Mouse (Mus musculus): Measurements from ENCODE around the gene Tbk1. TPM values are rescaled to one million over a fixed set of nuclear protein-coding genes. Genes with fewer than 3 reads are reported as not detected.

Gene Tbk1
- polyA plus RNA-seq, 1 experiment from 2014 or later: 29.9 TPM

DNA sequence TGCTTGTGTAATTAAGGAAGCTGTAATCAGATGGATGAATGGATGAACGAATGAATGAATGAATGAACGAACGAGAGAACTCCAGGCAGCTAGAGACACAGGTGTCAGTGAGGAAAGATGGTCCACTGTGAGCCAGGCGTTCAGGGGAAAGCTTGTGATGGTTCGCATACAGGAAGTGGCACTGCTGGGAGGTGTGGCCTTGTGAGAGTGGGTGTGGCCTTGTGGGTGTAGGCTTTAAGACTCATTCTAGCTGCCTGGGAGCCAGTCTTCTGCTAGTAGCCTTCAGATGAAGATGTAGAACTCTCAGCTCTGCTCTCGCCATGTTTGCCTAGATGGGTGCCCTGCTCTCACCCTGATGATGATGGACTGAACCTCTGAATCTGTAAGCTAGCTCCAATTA, 59.5 kb downstream of the Tbk1 start:
- Histone ChIP-seq H3K27ac (no peak overlapping the region), H3K9me3 (replicated peaks) (no peaks in the 10 kb centered on the region), H3K4me1 (peaks cover 7% of the 10 kb centered on the region), H3K27me3 (ENCODE audit: low read depth, poor library complexity, severe bottlenecking) (no peaks in the 10 kb centered on the region), H3K4me3 (no peak overlapping the region), H3K36me3 (no peaks in the 10 kb centered on the region)
- DNase-seq (ENCODE audit: low spot score): no peak
- WGBS: 87% methylated on average over 6 of the region's 6 CpGs

- H3K9me3 ChIP-seq (replicated peaks): no peaks in the 10 kb centered on the region
- peak overlapping the region; percentile 47 for H3K27ac ChIP-seq
- no peak overlapping the region for H3K4me3 ChIP-seq
- peaks cover 19% of the 10 kb centered on the region for H3K4me1 ChIP-seq
- 31% methylated on average over 12 of the region's 12 CpGs for WGBS
- DNase-seq (ENCODE audit: low spot score): no peak
- H3K27me3 ChIP-seq (ENCODE audit: low read depth, poor library complexity, severe bottlenecking): no peaks in the 10 kb centered on the region
- no peaks in the 10 kb centered on the region for H3K36me3 ChIP-seq
These were observed 65.5 kb downstream of the Tbk1 start for GRCm38 (mm10) chr10:121520923-121521585.

- peaks cover 26% of the 10 kb centered on the region for H3K4me1 ChIP-seq
- H3K36me3 ChIP-seq: no peaks in the 10 kb centered on the region
- WGBS: 28% methylated on average over 2 of the region's 2 CpGs
- 0 out of 2 replicates have a peak overlapping the region, but pooled peaks have one; percentile 14 for H3K27ac ChIP-seq
- DNase-seq (ENCODE audit: low spot score): no peak
- no peaks in the 10 kb centered on the region for H3K9me3 ChIP-seq (replicated peaks)
- H3K4me3 ChIP-seq: no peak overlapping the region
- no peaks in the 10 kb centered on the region for H3K27me3 ChIP-seq (ENCODE audit: low read depth, poor library complexity, severe bottlenecking)
These were observed 66.9 kb downstream of the Tbk1 start for GRCm38 (mm10) chr10:121519710-121520109.

GRCm38 (mm10) chr10:121516008-121516600, 70.5 kb downstream of the Tbk1 start:
- Histone ChIP-seq H3K27ac (peak overlapping the region; percentile 58), H3K27me3 (ENCODE audit: low read depth, poor library complexity, severe bottlenecking) (no peaks in the 10 kb centered on the region), H3K4me1 (peaks cover 20% of the 10 kb centered on the region), H3K36me3 (no peaks in the 10 kb centered on the region), H3K4me3 (no peak overlapping the region), H3K9me3 (replicated peaks) (no peaks in the 10 kb centered on the region)
- WGBS: 29% methylated on average over 18 of the region's 18 CpGs
- DNase-seq (ENCODE audit: low spot score): peak; percentile 93

DNA sequence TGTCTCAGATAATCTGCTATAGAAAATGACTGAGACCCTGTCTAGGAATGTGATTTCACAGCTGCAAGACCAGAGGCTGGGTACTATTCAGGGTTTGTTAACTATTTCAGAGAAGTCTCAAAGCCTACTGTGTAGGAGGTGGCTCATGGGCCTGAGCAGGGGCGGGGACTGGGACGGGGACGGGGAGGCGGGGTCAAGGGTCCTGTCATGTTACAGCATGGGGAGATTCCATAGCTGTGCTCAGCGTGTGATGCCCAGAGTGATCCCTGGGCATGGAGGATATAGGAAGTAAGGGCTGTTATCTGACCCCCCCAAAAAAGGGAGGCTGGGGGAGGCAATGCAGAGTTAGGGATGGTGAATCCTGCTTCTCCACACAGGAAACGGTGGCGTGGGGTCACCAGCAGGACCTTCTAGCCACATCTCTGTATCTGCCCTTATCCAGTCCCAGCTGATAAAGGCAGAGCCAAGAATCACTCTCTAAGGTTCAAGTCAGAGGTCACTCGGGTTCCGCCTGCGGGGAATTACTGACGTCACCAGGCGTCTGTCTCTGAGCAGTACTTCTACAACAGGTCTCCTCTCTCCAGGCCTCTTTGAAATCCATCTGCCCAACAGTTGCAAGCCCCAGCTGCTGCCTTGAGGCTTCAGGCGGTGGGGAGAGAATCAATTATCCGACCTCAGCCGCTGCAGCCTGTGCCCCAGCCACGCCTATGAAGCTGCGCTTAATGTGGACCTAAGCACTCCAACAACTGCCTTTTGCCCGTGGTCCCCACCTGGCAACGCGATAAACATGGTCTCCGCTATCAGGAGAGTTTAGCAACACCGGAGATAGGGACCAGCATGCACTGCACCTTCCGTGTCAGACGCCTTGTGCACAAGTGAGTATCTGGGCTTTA, 76.6 kb downstream of the Tbk1 start:
- Histone ChIP-seq H3K4me3 (peak overlapping the region; percentile 7; the same call in 1 of the 2 replicates), H3K4me1 (peaks cover 47% of the 10 kb centered on the region), H3K27me3 (ENCODE audit: low read depth, poor library complexity, severe bottlenecking) (no peaks in the 10 kb centered on the region), H3K36me3 (no peaks in the 10 kb centered on the region), H3K27ac (peak overlapping the region; percentile 42), H3K9me3 (replicated peaks) (no peaks in the 10 kb centered on the region)
- peak; percentile 73 for DNase-seq (ENCODE audit: low spot score)
- WGBS: 22% methylated on average over 24 of the region's 24 CpGs

DNA sequence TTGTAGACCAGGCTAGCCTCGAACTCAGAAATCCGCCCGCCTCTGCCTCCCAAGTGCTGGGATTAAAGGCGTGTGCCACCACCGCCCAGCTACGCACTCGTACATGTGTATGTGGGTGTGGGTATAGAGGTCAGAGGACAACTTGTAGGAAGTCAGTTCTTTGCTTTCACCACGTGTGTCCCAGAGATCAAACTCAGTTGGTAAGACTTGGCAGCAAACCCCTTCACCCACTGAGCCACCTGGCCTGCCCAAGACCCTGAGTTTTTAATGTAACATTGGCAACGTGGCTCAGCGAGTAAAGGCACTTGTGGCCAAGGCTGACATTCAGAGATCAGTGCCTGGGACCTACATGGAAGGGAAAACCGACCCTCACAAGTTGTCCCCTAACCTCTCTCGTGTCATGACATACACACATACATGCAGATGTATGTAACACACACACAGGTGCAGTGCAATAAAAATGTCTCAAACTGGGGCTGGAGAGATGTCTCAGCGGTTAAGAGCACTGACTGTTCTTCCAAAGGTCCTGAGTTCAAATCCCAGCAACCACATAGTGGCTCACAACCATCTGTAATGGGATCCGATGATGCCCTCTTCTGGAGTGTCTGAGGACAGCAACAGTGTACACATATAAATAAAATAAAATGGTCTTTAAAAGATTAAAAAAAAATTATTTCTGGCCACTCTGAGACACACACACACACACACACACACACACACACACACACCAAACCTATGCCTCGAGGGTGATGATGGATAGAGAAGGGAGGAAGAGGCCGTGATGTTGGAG, 78.6 kb downstream of the Tbk1 start:
- WGBS: 94% methylated on average over 16 of the region's 16 CpGs
- Histone ChIP-seq H3K27ac (peak overlapping the region; percentile 31; the same call in 1 of the 2 replicates), H3K27me3 (ENCODE audit: low read depth, poor library complexity, severe bottlenecking) (no peaks in the 10 kb centered on the region), H3K36me3 (no peaks in the 10 kb centered on the region), H3K4me3 (no peak overlapping the region), H3K9me3 (replicated peaks) (no peaks in the 10 kb centered on the region), H3K4me1 (peaks cover 57% of the 10 kb centered on the region)
- no peak for DNase-seq (ENCODE audit: low spot score)

DNA sequence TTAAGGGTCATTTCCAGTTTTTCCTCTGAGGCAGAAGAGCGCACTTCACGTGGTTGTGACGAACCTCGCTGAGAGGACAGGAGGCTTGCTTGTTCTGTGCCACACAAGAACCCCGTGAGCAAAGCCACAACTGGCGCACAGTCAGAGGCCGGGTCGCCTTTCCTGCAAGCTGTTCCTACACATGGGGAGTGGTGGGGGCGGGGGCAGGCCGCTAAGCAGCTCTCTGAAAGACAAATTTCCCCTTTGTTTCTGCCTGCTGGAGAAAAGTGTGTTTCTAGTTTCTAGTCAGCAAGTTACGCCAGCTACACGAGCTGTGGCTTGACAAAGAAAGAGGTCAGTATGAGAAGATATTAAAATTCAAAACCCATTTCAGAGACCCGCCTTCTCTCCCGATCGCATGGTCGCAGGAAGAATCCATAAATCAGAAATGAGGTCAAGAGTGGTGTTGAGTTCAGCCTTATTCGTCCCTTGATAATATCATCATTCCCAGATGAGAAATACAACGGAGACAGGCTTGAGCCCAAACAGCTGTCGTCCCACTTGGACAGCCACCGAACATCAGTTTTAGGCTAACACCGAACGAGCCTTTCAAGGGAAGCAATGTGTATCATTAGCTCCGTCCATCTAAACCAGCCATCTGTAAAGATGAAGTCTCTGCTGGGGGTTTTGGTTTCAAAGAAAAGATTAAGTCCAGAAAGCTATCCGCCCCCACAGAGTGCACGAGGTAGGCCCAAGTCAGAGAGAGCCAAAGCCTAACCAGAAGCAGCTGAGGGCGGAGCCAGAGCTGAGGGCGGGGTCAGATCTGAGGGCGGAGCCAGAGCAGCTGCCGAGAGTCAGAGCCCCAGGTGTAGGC, 79.6 kb downstream of the Tbk1 start:
- DNase-seq (ENCODE audit: low spot score): peak; percentile 77
- WGBS: 45% methylated on average over 29 of the region's 29 CpGs

DNA sequence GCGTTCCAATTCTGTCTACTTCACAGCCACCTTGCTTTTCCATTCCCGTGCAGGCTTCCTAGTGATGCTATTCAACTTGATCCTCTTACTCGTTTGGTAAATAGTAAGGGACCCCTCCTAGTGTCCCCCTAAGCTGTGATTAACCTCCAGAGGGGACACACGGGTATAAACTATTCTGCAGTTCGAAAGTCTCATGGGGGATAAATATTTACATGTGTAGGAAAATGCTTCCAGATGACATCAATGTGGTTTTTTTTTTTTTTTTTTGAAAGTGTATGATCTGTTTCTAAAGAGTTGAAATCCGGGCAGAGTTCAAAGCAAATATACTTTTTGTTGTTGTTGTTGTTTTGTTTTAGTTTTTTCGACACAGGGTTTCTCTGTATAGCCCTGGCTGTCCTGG, 80.7 kb downstream of the Tbk1 start:
- Histone ChIP-seq H3K4me1 (peaks cover 56% of the 10 kb centered on the region), H3K9me3 (replicated peaks) (no peaks in the 10 kb centered on the region), H3K36me3 (no peaks in the 10 kb centered on the region), H3K4me3 (peak overlapping the region; percentile 48), H3K27me3 (ENCODE audit: low read depth, poor library complexity, severe bottlenecking) (no peaks in the 10 kb centered on the region), H3K27ac (peak overlapping the region; percentile 88)
- no peak for DNase-seq (ENCODE audit: low spot score)
- WGBS: 56% methylated on average over 7 of the region's 7 CpGs

More for the DNA sequence above, 79.6 kb downstream of the Tbk1 start:
- Histone ChIP-seq H3K4me1 (peaks cover 57% of the 10 kb centered on the region), H3K36me3 (no peaks in the 10 kb centered on the region), H3K27me3 (ENCODE audit: low read depth, poor library complexity, severe bottlenecking) (no peaks in the 10 kb centered on the region), H3K27ac (peak overlapping the region; percentile 87), H3K9me3 (replicated peaks) (no peaks in the 10 kb centered on the region), H3K4me3 (0 out of 2 replicates have a peak overlapping the region, but pooled peaks have one; percentile 0)

DNA sequence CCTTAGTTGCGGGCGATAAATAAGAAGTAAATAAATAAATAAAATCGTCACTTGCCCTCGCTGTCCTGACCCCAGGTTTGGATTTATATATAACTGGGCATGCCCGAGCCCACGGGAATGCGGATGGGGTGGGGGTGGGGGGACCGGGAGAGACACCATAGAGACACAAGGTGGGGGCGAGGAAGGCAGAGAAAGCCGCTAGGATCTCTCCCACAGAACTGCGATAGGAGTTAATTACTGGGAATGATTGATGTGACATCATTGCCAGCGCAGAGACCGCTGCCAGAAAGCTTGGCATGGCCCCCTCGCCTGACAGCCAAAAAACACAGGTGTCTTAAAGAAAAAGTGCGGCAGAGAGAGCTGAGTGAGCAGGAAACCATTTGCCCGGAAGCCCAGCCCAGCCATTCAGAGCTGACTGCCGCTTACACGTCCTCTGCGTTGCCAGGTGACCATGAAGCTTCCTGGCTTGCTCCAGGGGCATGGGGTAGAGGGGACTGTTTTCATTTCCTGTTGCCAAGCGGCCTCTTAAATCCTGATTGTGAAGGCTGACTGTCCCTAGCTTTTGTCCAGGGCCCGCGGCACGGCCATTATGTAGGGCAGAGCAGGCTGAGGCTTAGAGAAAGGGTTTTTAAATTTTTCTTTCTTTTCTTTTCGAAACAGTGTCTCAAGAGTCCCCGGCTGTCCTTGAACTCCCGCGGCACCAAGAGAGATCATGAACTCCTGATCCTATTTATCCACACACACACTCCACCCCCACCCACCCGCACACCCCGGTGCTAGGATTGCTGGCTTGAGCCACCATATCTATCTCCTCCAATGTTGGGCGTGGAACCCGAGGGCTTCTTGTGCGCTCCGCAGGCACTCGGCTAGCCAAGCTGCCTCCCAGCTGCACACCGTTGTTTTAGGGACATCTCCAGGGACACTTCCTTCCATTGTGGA, 81.3 kb downstream of the Tbk1 start:
- Histone ChIP-seq H3K27ac (peak overlapping the region; percentile 88), H3K36me3 (no peaks in the 10 kb centered on the region), H3K4me3 (peak overlapping the region; percentile 48), H3K9me3 (replicated peaks) (no peaks in the 10 kb centered on the region), H3K4me1 (peaks cover 53% of the 10 kb centered on the region), H3K27me3 (ENCODE audit: low read depth, poor library complexity, severe bottlenecking) (no peaks in the 10 kb centered on the region)
- 31% methylated on average over 35 of the region's 35 CpGs for WGBS
- peak; percentile 78 for DNase-seq (ENCODE audit: low spot score)

- WGBS: 66% methylated on average over 5 of the region's 5 CpGs
- Histone ChIP-seq H3K27ac (no peak overlapping the region), H3K36me3 (no peaks in the 10 kb centered on the region), H3K4me3 (no peak overlapping the region), H3K9me3 (replicated peaks) (no peaks in the 10 kb centered on the region), H3K4me1 (peaks cover 58% of the 10 kb centered on the region), H3K27me3 (ENCODE audit: low read depth, poor library complexity, severe bottlenecking) (no peaks in the 10 kb centered on the region)
- no peak for DNase-seq (ENCODE audit: low spot score)
These were observed 85.4 kb downstream of the Tbk1 start for GRCm38 (mm10) chr10:121501160-121501559.

- WGBS: 65% methylated on average over 5 of the region's 5 CpGs
- H3K9me3 ChIP-seq (replicated peaks): no peaks in the 10 kb centered on the region
- H3K27me3 ChIP-seq (ENCODE audit: low read depth, poor library complexity, severe bottlenecking): no peaks in the 10 kb centered on the region
- DNase-seq (ENCODE audit: low spot score): no peak
- no peak overlapping the region for H3K27ac ChIP-seq
- H3K4me3 ChIP-seq: no peak overlapping the region
- H3K4me1 ChIP-seq: peaks cover 47% of the 10 kb centered on the region
- H3K36me3 ChIP-seq: no peaks in the 10 kb centered on the region
These were observed 86.6 kb downstream of the Tbk1 start for GRCm38 (mm10) chr10:121500034-121500433.

Data from limb, embryonic 10.5 days (tissue).